Mouse (Mus musculus) CH12.LX (cell line): ENCODE results near the gene Mrnip.

Source experiments
- CTCF ChIP-seq, 2 experiments: IDR thresholded peaks in 1 of 2; conservative IDR thresholded peaks in 1 of 2; 2 replicates each; pipeline ENCODE4 v1.5.1; 2011 to 2012; ENCODE audit warnings: low read depth in 2 of 2, low read length in 2 of 2, improper control_type of control experiment in 1 of 2, inconsistent platforms in 1 of 2, mild to moderate bottlenecking in 1 of 2, moderate library complexity in 1 of 2
- MAZ ChIP-seq: IDR thresholded peaks from 2 replicates; pipeline ENCODE4 v1.6.1; 2012; ENCODE audit warnings: low read depth, mild to moderate bottlenecking, inconsistent platforms, low read length, improper control_type of control experiment, moderate library complexity

GRCm38 (mm10) chr11:50240235-50240911, 66.1 kb downstream of the Mrnip start:
- TF ChIP-seq CTCF (conservative IDR thresholded peaks at IDR 0.05 in 1 of 2, IDR thresholded peaks at IDR 0.05 in 1 of 2; ENCODE audit: low read depth in 2 of 2, low read length in 2 of 2) (no peak), MAZ (no peak)
